Comparison of ENCODE assay signal across 24 mouse cellular contexts in genomic region chr6:7082054-7082453, GRCm38 (mm10).
DNase-seq lines count a peak whose midpoint lies in the region; ATAC-seq and TF ChIP-seq lines count a peak whose summit lies in the region.
"Had no signal": no experiment of that assay in that cellular context is flagged by ENCODE, and none has a peak within 500 bp of the region (broad histone marks: within the 10 kb centered on the region; RNA-seq: fewer than 3 reads in every experiment).

No protein-coding gene starts in this region.

- no peak for TF ChIP-seq CTCF in midbrain, postnatal 0 days (IDR thresholded peaks at IDR 0.05)

- 0 out of 2 replicates have a peak overlapping the region, but pooled peaks have one; percentile 30 for H3K27ac ChIP-seq in forebrain, embryonic 10.5 days
- no peak overlapping the region for H3K27ac ChIP-seq in forebrain, embryonic 16.5 days (ENCODE audit: low read length)
- H3K27ac ChIP-seq in midbrain, embryonic 12.5 days (replicated peaks), result no peak overlapping the region
- H3K27ac ChIP-seq in midbrain, postnatal 0 days (ENCODE audit: low read depth, low read length), result no peak overlapping the region
- no peak overlapping the region for H3K27ac ChIP-seq in midbrain, embryonic 15.5 days
- H3K27ac ChIP-seq: embryonic facial prominence, embryonic 15.5 days; limb, embryonic 13.5 days; liver, embryonic 12.5 days had no signal

- H3K36me3 ChIP-seq in forebrain, embryonic 10.5 days (replicated peaks), result no peaks in the 10 kb centered on the region
- H3K36me3 ChIP-seq in forebrain, embryonic 16.5 days (ENCODE audit: control insufficient read depth, insufficient read depth), result no peaks in the 10 kb centered on the region
- H3K36me3 ChIP-seq in midbrain, embryonic 12.5 days, result no peaks in the 10 kb centered on the region
- H3K36me3 ChIP-seq in midbrain, postnatal 0 days (ENCODE audit: insufficient read depth, low read length), result no peaks in the 10 kb centered on the region
- H3K36me3 ChIP-seq in midbrain, embryonic 15.5 days (replicated peaks), result no peaks in the 10 kb centered on the region
- H3K36me3 ChIP-seq: embryonic facial prominence, embryonic 15.5 days; heart, embryonic 12.5 days; limb, embryonic 13.5 days; liver, embryonic 12.5 days had no signal

- no peak for ATAC-seq in forebrain, embryonic 16.5 days
- ATAC-seq in midbrain, embryonic 12.5 days (ENCODE audit: low FRiP score, low read depth), result peak; percentile 52; the same call in 1 of the 2 replicates
- no peak for ATAC-seq in midbrain, postnatal 0 days (ENCODE audit: low FRiP score)
- ATAC-seq in midbrain, embryonic 15.5 days (replicated peaks), result peak; percentile 64
- no peak for ATAC-seq in erythroblast, adult 5-6 weeks (replicated peaks; ENCODE audit: low FRiP score, poor library complexity, severe bottlenecking)
- ATAC-seq: activated CD4-positive, CD25-positive, alpha-beta regulatory T cell, adult 4 months; intestine, postnatal 0 days; liver, embryonic 12.5 days had no signal

- no peaks in the 10 kb centered on the region for H3K27me3 ChIP-seq in forebrain, embryonic 10.5 days (ENCODE audit: poor library complexity, severe bottlenecking)
- no peaks in the 10 kb centered on the region for H3K27me3 ChIP-seq in forebrain, embryonic 16.5 days (replicated peaks; ENCODE audit: control insufficient read depth, insufficient read depth, low read length)
- no peaks in the 10 kb centered on the region for H3K27me3 ChIP-seq in midbrain, embryonic 12.5 days
- no peaks in the 10 kb centered on the region for H3K27me3 ChIP-seq in midbrain, postnatal 0 days (ENCODE audit: insufficient read depth, low read length)
- H3K27me3 ChIP-seq in midbrain, embryonic 15.5 days (replicated peaks), result no peaks in the 10 kb centered on the region
- H3K27me3 ChIP-seq: embryonic facial prominence, embryonic 15.5 days; heart, embryonic 12.5 days; limb, embryonic 13.5 days; liver, embryonic 12.5 days had no signal

- no peaks in the 10 kb centered on the region for H3K9me3 ChIP-seq in forebrain, embryonic 10.5 days
- no peaks in the 10 kb centered on the region for H3K9me3 ChIP-seq in forebrain, embryonic 16.5 days (ENCODE audit: control insufficient read depth, low read length)
- no peaks in the 10 kb centered on the region for H3K9me3 ChIP-seq in midbrain, embryonic 12.5 days
- H3K9me3 ChIP-seq in midbrain, postnatal 0 days (ENCODE audit: low read length), result no peaks in the 10 kb centered on the region
- no peaks in the 10 kb centered on the region for H3K9me3 ChIP-seq in midbrain, embryonic 15.5 days
- H3K9me3 ChIP-seq: embryonic facial prominence, embryonic 15.5 days; heart, embryonic 12.5 days; limb, embryonic 13.5 days; liver, embryonic 12.5 days had no signal

- WGBS in forebrain, embryonic 10.5 days, result 75% methylated on average over 3 of the region's 3 CpGs
- WGBS in forebrain, embryonic 16.5 days, result 39% methylated on average over 3 of the region's 3 CpGs
- 52% methylated on average over 3 of the region's 3 CpGs for WGBS in midbrain, embryonic 12.5 days
- WGBS in midbrain, postnatal 0 days, result 50% methylated on average over 3 of the region's 3 CpGs
- whole genome bisulfite sequencing in midbrain, embryonic 15.5 days, result 44% methylated on average over 3 of the region's 3 CpGs

- no peak for DNase-seq in forebrain, embryonic 10.5 days (ENCODE audit: extremely low spot score, low spot score)
- no peak for DNase-seq in midbrain, postnatal 0 days (ENCODE audit: low spot score)
- DNase-seq in cerebellum, postnatal 14 days, result no peak
- DNase-seq: adrenal gland, adult 8-10 months; cerebellum, adult 8-10 months; gastrocnemius, postnatal 25 days; heart, adult 18-20 months; heart, postnatal 10 days; kidney, postnatal 36 days; lung, adult 18-20 months; lung, postnatal 10 days; right cerebral cortex, adult 18-20 months; right cerebral cortex, postnatal 4 days; thymus, postnatal 25 days had no signal

- peaks cover 28% of the 10 kb centered on the region for H3K4me1 ChIP-seq in forebrain, embryonic 10.5 days
- H3K4me1 ChIP-seq in forebrain, embryonic 16.5 days (replicated peaks; ENCODE audit: control insufficient read depth, insufficient read depth, low read length), result no peaks in the 10 kb centered on the region
- H3K4me1 ChIP-seq in midbrain, embryonic 12.5 days, result peaks cover 6% of the 10 kb centered on the region
- no peaks in the 10 kb centered on the region for H3K4me1 ChIP-seq in midbrain, postnatal 0 days (ENCODE audit: insufficient read depth, low read length)
- no peaks in the 10 kb centered on the region; the same call in 1 of the 2 replicates for H3K4me1 ChIP-seq in midbrain, embryonic 15.5 days
- H3K4me1 ChIP-seq: embryonic facial prominence, embryonic 15.5 days; heart, embryonic 12.5 days; limb, embryonic 13.5 days; liver, embryonic 12.5 days had no signal

- no peak overlapping the region for H3K4me2 ChIP-seq in forebrain, embryonic 16.5 days (ENCODE audit: low read length)
- no peak overlapping the region for H3K4me2 ChIP-seq in midbrain, embryonic 12.5 days (replicated peaks)
- no peak overlapping the region for H3K4me2 ChIP-seq in midbrain, postnatal 0 days (ENCODE audit: low read depth, low read length, poor library complexity, severe bottlenecking)
- no peak overlapping the region for H3K4me2 ChIP-seq in midbrain, embryonic 15.5 days
- H3K4me2 ChIP-seq: embryonic facial prominence, embryonic 15.5 days; heart, embryonic 12.5 days; limb, embryonic 13.5 days; liver, embryonic 12.5 days had no signal

- no peak overlapping the region for H3K9ac ChIP-seq in forebrain, embryonic 16.5 days (replicated peaks; ENCODE audit: low read depth, low read length)
- H3K9ac ChIP-seq in midbrain, embryonic 12.5 days (replicated peaks), result no peak overlapping the region
- H3K9ac ChIP-seq in midbrain, postnatal 0 days (replicated peaks; ENCODE audit: low read length, poor library complexity, severe bottlenecking), result no peak overlapping the region
- no peak overlapping the region for H3K9ac ChIP-seq in midbrain, embryonic 15.5 days
- H3K9ac ChIP-seq: embryonic facial prominence, embryonic 15.5 days; heart, embryonic 12.5 days; limb, embryonic 13.5 days; liver, embryonic 12.5 days had no signal

- no peak overlapping the region for H3K4me3 ChIP-seq in forebrain, embryonic 10.5 days
- H3K4me3 ChIP-seq in forebrain, embryonic 16.5 days (replicated peaks; ENCODE audit: low read length), result no peak overlapping the region
- H3K4me3 ChIP-seq in midbrain, embryonic 12.5 days, result no peak overlapping the region
- H3K4me3 ChIP-seq in midbrain, postnatal 0 days (ENCODE audit: low read depth, low read length), result no peak overlapping the region
- H3K4me3 ChIP-seq in midbrain, embryonic 15.5 days, result no peak overlapping the region
- H3K4me3 ChIP-seq: embryonic facial prominence, embryonic 15.5 days; heart, embryonic 12.5 days; limb, embryonic 13.5 days; liver, embryonic 12.5 days had no signal

Comparison
In these comparisons a context has a peak if more than half of its experiments do, and no peak if none do; other contexts are left out.
1. ATAC-seq: peak in midbrain, embryonic 12.5 days (single experiment) and midbrain, embryonic 15.5 days (single experiment); none in forebrain, embryonic 16.5 days (single experiment), midbrain, postnatal 0 days (single experiment) and erythroblast, adult 5-6 weeks (single experiment).